Mouse (Mus musculus) brain, embryonic 18.5 days (tissue): ENCODE measurements at regions not wholly inside any gene's neighbourhood (a gene's known extent, or its start where the extent isn't known, plus 50 kb on each side); places are given as distances from the start of the nearest gene placed in this dataset.

Experiments used
- DNase-seq: peaks from one replicate; pipeline ENCODE4 v3.0.0-alpha.2; 2012; ENCODE audit warnings: low read depth, low spot score

DNA sequence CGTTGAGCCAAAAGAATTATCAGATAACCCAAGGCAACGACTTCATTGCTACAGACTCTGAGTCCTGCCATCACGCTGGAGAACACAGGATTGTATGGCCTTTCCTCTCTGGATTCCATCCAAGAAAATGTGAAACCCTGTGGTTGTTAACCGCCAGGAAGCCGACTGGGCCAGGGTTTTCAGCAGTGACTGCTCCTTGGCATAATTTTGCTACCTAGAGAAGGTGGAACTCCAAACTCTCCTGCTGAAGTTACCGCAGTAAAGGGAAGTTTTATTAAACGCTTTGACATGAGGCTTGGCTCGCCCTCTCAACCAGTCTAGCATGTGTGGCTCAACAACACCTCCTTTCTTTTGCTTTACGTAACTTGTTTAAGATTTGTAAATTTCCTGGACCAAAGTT lies 116.9 kb downstream of the Wif1 start:
- DNase-seq, result no peak

DNA sequence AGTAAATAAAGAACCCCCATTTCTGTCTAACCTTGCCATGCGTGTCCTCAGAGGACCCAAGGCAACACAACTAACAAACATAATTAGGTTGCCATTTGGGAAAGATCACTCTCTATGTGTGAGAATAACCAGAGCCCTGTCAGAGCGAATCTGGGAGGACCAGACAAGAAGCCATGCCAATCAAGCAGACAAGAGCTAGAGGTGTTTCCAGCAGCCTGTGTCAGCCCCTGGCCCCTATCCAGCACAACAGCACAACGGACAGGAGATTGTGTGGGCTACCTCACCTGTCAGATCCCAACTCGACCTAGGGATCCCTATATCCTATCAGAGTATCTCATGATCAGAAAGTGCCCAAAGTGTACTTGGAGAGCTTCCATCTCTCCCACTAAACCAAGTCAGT lies 119.9 kb downstream of the Wif1 start:
- no peak for DNase-seq

DNA sequence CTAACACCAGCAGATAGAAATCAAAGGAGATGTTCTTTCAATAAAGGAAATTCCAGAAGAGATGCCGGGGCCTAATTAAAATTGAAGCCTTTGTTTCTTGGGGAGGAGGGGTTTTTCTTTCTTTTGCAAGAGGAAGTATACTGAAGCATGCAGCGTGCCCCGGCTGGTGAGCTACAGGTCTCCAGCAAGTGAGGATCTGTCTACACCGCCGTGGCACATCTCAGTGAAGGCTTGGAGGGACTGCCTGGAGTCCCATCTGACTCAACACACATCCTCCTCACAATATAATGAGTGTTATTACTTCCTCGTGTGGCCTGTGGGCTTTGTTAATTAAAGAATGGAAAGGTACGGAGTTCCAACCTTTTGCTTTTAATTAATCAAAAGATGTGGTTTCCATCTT lies 126.7 kb downstream of the Wif1 start:
- no peak for DNase-seq

DNA sequence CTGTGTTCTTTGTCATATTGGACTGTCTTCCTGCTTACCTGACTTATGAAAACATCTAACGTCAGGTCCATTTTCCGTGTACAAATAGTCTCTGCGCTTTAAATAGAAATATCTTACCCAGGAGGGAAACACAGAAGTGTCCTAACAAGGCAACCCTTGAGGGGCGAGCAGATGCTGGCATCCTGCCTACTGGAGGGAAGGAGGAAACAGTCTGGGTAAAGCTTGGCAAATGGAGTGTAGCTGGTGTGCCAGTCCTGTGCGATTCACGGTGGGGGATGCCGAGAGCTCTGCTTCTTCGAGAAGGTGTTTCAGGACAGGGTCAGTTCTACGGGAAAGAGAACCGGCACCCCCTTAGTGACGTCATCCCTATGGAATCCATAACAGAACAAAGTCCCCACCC lies 127.4 kb downstream of the Wif1 start:
- DNase-seq, result no peak

DNA sequence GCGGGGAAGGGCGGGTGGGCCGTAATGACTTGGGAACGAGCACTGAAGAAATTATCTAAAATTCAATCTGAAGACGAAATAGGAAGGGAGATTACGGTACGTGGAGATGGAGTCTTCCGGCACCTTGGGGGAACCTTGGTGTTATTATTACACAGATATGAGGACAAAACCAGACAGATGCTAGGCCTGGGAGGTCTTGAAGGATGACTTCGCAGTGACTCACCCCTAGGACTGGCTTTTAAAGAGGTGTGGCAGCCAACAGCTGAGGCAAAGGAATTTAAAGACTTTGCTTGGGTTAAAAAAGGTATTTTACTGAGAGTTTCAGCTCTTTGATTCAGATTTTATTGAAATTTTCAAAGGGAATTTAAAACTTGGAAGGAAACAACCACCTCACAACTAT lies 140.3 kb downstream of the Wif1 start:
- no peak for DNase-seq

DNA sequence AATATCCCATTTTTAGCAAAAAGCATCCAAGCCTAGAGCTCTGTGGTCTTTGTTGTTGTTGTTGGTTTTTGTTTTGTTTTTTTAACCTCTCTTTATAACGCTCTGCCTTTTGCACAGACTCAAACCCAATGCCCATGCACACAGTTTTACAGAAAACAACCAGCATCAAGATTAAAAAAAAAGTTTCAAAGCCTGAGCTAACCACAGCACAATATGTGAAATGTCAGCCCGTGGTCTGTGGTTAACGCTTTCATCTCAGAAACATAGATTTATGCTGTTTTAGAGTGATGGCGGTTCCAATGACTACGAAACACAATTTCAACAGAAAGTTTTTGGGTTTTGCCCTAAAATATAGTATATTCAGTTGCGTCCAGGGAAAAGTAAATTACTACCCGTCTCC lies 155.4 kb downstream of the Wif1 start:
- DNase-seq, result no peak

DNA sequence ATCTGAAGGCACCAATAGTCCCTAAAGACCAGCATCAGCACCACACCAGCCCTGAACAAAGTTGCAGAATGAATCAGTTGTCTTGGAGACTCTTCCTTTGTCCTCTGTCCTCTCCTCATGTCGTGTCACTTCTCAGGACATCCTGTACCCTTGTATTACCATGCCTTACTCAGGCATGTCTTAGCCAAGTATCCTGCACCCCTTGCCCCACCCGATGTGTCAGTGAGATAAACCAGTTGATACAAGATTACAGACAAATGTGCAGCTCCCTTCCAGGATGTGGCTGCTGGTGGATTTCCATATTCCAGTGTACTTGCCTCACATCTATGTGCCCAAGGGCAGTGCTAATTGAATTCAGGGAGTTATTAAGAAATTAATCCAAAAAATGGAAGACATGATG lies 151.8 kb downstream of the Tbc1d30 start:
- no peak for DNase-seq

DNA sequence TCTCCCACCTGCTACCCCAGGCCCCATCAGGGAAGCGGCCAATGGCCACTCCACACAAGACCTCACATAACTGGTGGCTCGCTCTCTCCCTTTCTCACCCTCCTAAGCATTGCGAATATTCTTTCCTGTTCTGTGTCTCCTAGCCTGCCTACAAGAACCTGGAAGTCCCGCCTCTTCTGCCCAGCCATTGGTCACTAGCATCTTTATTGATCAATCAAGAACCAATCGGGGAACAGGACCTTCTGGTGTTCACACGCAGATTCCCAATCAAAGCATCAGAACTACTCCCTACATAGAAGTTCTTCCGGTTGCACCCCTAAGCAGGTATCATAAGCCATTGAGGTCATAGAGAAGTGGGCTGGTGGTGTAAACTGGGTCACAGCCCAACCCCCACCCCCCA lies 148.5 kb downstream of the Tbc1d30 start:
- DNase-seq, result no peak

DNA sequence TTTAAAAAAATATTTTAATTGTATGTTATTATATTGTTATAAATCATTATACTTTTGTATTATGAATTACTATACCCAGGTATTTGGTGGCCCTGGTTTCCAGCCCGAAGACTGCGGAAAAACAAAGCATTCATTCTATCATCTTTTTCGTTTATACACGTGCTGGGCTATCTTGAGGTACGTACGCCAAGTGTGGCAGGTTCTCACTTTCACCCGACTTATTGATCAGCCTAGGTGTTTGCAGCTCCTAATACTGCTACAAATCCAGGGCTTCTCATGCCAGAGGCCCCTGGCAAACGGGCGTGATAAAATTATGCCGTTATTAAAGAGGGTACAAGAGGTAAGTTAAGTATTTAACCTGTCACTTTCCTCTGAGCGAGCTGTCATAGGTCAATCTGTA lies 145.5 kb downstream of the Tbc1d30 start:
- DNase-seq, result no peak

DNA sequence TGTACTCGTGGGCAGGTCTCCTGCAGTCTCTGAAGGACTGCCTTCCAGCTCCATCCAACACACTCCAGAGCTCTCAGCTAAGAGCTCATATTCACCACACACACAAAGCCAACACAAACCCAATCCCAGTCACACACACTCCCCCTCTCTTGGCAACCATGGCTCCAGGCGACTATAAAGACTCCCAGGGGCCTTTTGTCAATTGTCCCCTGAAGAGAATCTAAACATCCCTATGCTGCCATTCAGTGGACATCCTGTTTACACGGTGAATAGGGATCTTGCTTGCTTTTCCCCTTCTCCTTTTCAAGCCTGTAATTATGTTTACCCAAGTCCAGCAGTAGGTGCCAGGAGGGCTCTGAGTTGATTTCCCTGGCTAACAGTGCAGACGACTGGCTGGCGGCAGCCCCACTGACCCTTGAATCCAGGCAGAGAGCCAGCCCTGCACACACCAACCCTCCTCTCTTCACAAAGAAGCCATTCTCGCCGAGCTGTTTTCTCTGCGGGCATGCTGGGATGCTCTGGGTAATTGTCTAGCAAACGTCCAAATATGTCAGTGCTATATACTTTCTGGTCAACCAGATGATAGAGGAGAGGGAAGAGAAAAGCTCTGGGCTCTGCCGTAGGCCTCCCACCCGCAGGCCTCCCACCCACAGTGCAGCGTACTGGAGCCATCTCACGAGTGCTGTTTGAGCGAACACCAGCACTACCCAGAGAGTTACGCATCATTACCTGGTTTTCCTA lies 144.9 kb downstream of the Tbc1d30 start:
- peak; percentile 67 for DNase-seq

DNA sequence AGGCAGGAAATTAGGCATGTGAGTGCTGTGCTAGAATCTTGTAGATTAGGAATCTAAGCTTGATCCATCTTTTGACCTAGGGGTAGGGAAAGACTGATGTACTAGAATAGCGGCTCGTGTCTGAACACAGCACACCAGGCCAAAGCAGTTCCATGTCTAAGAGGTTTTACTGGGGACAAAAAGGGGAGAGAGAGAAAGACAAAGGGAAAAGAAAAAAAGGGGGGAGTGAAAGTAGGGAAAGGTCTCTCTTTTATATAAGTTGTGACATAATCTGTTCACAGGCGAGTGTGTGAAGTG lies 144.4 kb downstream of the Tbc1d30 start:
- no peak for DNase-seq
